Mouse (Mus musculus) heart, adult 8-10 months (tissue): Measurements from ENCODE around the gene Lexm. TPM values are rescaled to one million over a fixed set of nuclear protein-coding genes. Genes with fewer than 3 reads are reported as not detected.
A peak's percentile ranks its signal among the peaks of the same experiment; 100 is the strongest.

Experiments
- DNase-seq: peaks from one replicate; pipeline ENCODE4 v3.0.0; 2022; ENCODE audit warnings: low spot score
- total RNA-seq, 4 experiments: library from RNA; stranded (reverse); gene quantifications; 2 replicates each; pipeline ENCODE4 v1.2.4; 2022

Gene Lexm
- total RNA-seq, 4 experiments from 2014 or later, result not detected

- no peak for DNase-seq
Observed at GRCm38 (mm10) chr4:106624271-106624670, 7.2 kb upstream of the Lexm start.

GRCm38 (mm10) chr4:106622712-106623111, 5.7 kb upstream of the Lexm start:
- no peak for DNase-seq

- DNase-seq, result no peak
Observed at GRCm38 (mm10) chr4:106622030-106622493, 5.0 kb upstream of the Lexm start, which contains the start of gene Ttc22. TSS of gene Ttc22 (plus strand) at chr4:106622432.

- DNase-seq, result no peak
Observed at GRCm38 (mm10) chr4:106621428-106621827, 4.4 kb upstream of the Lexm start.

- DNase-seq, result no peak
Observed at GRCm38 (mm10) chr4:106618898-106619297, 1.9 kb upstream of the Lexm start.

- DNase-seq, result no peak
Observed at GRCm38 (mm10) chr4:106615637-106616036, 1.4 kb downstream of the Lexm start.

GRCm38 (mm10) chr4:106614881-106615280, 2.2 kb downstream of the Lexm start:
- no peak for DNase-seq

GRCm38 (mm10) chr4:106614180-106614797, 2.8 kb downstream of the Lexm start:
- peak; percentile 20 for DNase-seq

GRCm38 (mm10) chr4:106613560-106613959, 3.5 kb downstream of the Lexm start:
- DNase-seq, result no peak

- no peak for DNase-seq
Observed at GRCm38 (mm10) chr4:106613105-106613504, 3.9 kb downstream of the Lexm start.

- DNase-seq, result no peak
Observed at GRCm38 (mm10) chr4:106607905-106608304, 9.1 kb downstream of the Lexm start.

- DNase-seq, result no peak
Observed at GRCm38 (mm10) chr4:106606639-106607554, 10.1 kb downstream of the Lexm start.

- peak; percentile 3 for DNase-seq
Observed at GRCm38 (mm10) chr4:106600770-106601169, 16.3 kb downstream of the Lexm start.

GRCm38 (mm10) chr4:106599415-106599814, 17.6 kb downstream of the Lexm start:
- DNase-seq, result no peak

GRCm38 (mm10) chr4:106597741-106598140, 19.3 kb downstream of the Lexm start:
- no peak for DNase-seq

GRCm38 (mm10) chr4:106597055-106597454, 20.0 kb downstream of the Lexm start:
- no peak for DNase-seq

- DNase-seq, result no peak
Observed at GRCm38 (mm10) chr4:106596200-106596599, 20.8 kb downstream of the Lexm start.

GRCm38 (mm10) chr4:106593636-106594035, 23.4 kb downstream of the Lexm start:
- no peak for DNase-seq

GRCm38 (mm10) chr4:106590871-106591270, 26.2 kb downstream of the Lexm start:
- no peak for DNase-seq

GRCm38 (mm10) chr4:106590142-106590541, 26.9 kb downstream of the Lexm start:
- DNase-seq, result no peak

GRCm38 (mm10) chr4:106587075-106587474, 30.0 kb downstream of the Lexm start:
- DNase-seq, result no peak

- DNase-seq, result no peak
Observed at GRCm38 (mm10) chr4:106584665-106585064, 32.4 kb downstream of the Lexm start.
